Mouse (Mus musculus) right cerebral cortex, postnatal 25 days (tissue): ENCODE measurements around the gene Impg1.

Source experiments
- DNase-seq: peaks from one replicate; pipeline ENCODE4 v3.0.0; 2022

The Impg1 gene

GRCm38 (mm10) chr9:80465381-80465780 lies at the start of gene Impg1:
Gene Impg1 (minus strand): TSS chr9:80465481.
- DNase-seq = no peak

- DNase-seq = no peak
Measured at GRCm38 (mm10) chr9:80509464-80510153, 44.3 kb upstream of the Impg1 start.

GRCm38 (mm10) chr9:80504496-80505012 lies 39.3 kb upstream of the Impg1 start:
- DNase-seq = no peak

GRCm38 (mm10) chr9:80491591-80491990 lies 26.3 kb upstream of the Impg1 start:
- DNase-seq = no peak

- no peak for DNase-seq
Measured at GRCm38 (mm10) chr9:80460420-80460819, 4.9 kb downstream of the Impg1 start.

- no peak for DNase-seq
Measured at GRCm38 (mm10) chr9:80450467-80451261, 14.6 kb downstream of the Impg1 start.

GRCm38 (mm10) chr9:80441096-80441710 lies 24.1 kb downstream of the Impg1 start:
- DNase-seq = no peak

GRCm38 (mm10) chr9:80391404-80391803 lies 73.9 kb downstream of the Impg1 start:
- no peak for DNase-seq

GRCm38 (mm10) chr9:80391002-80391401 lies 74.3 kb downstream of the Impg1 start:
- DNase-seq = no peak

- DNase-seq = no peak
Measured at GRCm38 (mm10) chr9:80387890-80388289, 77.4 kb downstream of the Impg1 start.

- DNase-seq = no peak
Measured at GRCm38 (mm10) chr9:80386492-80386891, 78.8 kb downstream of the Impg1 start.

GRCm38 (mm10) chr9:80386000-80386399 lies 79.3 kb downstream of the Impg1 start:
- DNase-seq = no peak

- DNase-seq = no peak
Measured at GRCm38 (mm10) chr9:80382711-80383110, 82.6 kb downstream of the Impg1 start.

GRCm38 (mm10) chr9:80380078-80380645 lies 85.1 kb downstream of the Impg1 start:
- DNase-seq = no peak

GRCm38 (mm10) chr9:80374100-80374499 lies 91.2 kb downstream of the Impg1 start:
- DNase-seq = no peak

GRCm38 (mm10) chr9:80373304-80373739 lies 92.0 kb downstream of the Impg1 start:
- DNase-seq = no peak

- no peak for DNase-seq
Measured at GRCm38 (mm10) chr9:80368636-80369035, 96.6 kb downstream of the Impg1 start.

- DNase-seq = no peak
Measured at GRCm38 (mm10) chr9:80367520-80368204, 97.6 kb downstream of the Impg1 start.

GRCm38 (mm10) chr9:80360063-80360462 lies 105.2 kb downstream of the Impg1 start:
- no peak for DNase-seq

GRCm38 (mm10) chr9:80351678-80352331 lies 113.5 kb downstream of the Impg1 start:
- DNase-seq = no peak

GRCm38 (mm10) chr9:80351295-80351677 lies 114.0 kb downstream of the Impg1 start:
- DNase-seq = no peak

- DNase-seq = no peak
Measured at GRCm38 (mm10) chr9:80344451-80345000, 120.8 kb downstream of the Impg1 start.
